Mouse (Mus musculus): ENCODE measurements around the gene Dnah3. TPM values are rescaled to one million over a fixed set of nuclear protein-coding genes. Genes with fewer than 3 reads are reported as not detected.

Dnah3 gene
- 0.11 and 0.15 TPM in 2 replicates for polyA plus RNA-seq (2015; fragmentation: Nextera tagmentation; extraction: Ambion mirVana)

DNA sequence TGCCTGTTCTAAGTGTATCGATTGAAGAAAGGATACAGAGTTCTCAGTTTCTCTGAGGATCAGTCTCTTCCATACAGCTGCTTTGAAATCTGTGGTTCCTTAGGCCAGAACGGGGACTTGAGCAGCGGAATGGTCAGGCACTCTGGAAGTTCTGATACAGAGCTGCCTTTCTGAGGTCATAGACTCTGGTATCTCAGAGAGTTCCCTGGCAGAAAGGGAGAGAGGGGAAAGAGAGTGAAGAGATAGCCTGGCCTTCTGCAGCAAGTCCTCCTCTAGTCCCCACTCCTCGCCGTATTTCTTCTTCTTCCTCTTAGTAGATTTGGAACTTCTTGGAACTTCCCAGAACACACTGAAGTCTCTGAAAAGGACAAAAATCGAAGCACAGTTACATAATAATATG, at the start of gene Dnah3:
Gene Dnah3 (minus strand): TSS at position 101 of the 400 bp plus-strand sequence.
- 94% methylated on average over 6 of the region's 6 CpGs for WGBS
- Histone ChIP-seq H3K9ac (ENCODE audit: low read depth, low read length) (no peak within 1 kb of the TSS), H3K27ac (ENCODE audit: low read length) (no peak within 1 kb of the TSS), H3K9me3 (replicated peaks; ENCODE audit: control insufficient read depth, low read length, poor library complexity, severe bottlenecking) (no peaks in the 10 kb centered on the region), H3K27me3 (ENCODE audit: control insufficient read depth, insufficient read depth, low read depth, low read length) (no peaks in the 10 kb centered on the region), H3K4me2 (ENCODE audit: low read length) (no peak within 1 kb of the TSS), H3K4me1 (ENCODE audit: control insufficient read depth, insufficient read depth, low read length) (no peaks in the 10 kb centered on the region), H3K36me3 (ENCODE audit: control insufficient read depth, insufficient read depth, low read length) (no peaks in the 10 kb centered on the region), H3K4me3 (ENCODE audit: low read depth, low read length) (no peak within 1 kb of the TSS)
- no peak for ATAC-seq

DNA sequence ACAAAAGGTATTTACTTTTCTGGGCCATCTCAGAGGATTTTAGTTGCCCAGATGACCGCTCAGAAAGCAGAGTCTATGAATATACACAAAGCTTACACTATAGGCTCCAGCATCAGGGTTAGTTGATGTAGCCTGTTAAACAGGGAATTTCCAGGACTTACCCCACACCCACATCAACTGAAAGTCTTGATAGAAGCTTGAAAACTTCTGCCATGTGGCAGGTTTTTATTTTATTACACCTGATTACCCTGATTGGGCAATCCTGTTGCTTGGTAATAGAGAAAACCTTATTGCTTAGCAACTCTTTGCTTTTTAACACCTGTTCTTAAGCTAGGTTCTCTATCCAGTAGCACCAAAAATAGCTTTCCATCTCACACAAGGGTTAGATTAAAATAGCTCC, 47.7 kb upstream of the Dnah3 start:
- H3K4me2 ChIP-seq (ENCODE audit: low read length): no peak overlapping the region
- H3K36me3 ChIP-seq (ENCODE audit: control insufficient read depth, insufficient read depth, low read length): no peaks in the 10 kb centered on the region
- H3K4me3 ChIP-seq (ENCODE audit: low read depth, low read length): no peak overlapping the region
- H3K9ac ChIP-seq (ENCODE audit: low read depth, low read length): no peak overlapping the region
- H3K27me3 ChIP-seq (ENCODE audit: control insufficient read depth, insufficient read depth, low read depth, low read length): peaks cover 2% of the 10 kb centered on the region; the same call in 1 of the 2 replicates
- H3K27ac ChIP-seq (ENCODE audit: low read length): no peak overlapping the region
- ATAC-seq: no peak
- 93% methylated on average over 1 of the region's 1 CpGs for WGBS
- no peaks in the 10 kb centered on the region for H3K9me3 ChIP-seq (replicated peaks; ENCODE audit: control insufficient read depth, low read length, poor library complexity, severe bottlenecking)
- no peaks in the 10 kb centered on the region for H3K4me1 ChIP-seq (ENCODE audit: control insufficient read depth, insufficient read depth, low read length)

DNA sequence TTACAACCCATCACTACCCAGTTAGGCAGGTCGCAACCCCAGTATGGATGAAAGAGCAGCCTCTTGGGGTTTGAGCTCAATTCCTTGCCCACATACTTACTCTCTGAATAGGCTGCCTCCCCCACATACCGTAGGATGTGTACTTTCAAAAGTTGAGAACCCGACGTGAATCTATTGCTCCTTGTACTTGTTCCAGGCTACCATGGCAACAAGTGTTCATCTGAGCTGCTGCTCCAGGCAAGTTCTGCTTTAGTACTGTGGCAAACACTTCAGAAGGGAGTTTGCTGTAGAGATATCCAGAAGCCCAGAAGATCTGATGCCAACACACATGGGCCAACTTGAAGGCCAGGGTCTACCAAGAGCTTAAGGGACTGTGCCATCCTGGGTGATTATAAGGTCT, 33.9 kb upstream of the Dnah3 start:
- H3K4me1 ChIP-seq (ENCODE audit: control insufficient read depth, insufficient read depth, low read length): no peaks in the 10 kb centered on the region; the same call in 1 of the 2 replicates
- no peak overlapping the region for H3K9ac ChIP-seq (ENCODE audit: low read depth, low read length)

DNA sequence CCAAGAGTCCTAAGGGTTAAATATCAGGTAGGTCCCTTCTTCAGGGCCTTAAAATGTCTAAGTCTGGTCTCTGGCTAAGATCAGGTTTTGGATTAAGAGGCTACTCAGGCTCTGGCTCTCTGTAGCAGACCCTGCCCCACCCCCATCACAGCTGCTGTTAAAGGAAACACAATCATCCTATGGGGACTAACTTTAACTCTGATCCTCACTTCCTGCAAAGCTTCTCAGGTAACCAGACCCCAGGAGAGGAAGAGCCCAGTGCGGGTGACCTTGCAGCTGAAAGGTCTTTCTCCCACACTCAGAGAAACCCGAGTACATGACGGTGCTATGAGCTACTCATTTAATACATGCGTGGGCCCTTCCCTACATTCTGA, 32.6 kb upstream of the Dnah3 start:
- H3K9me3 ChIP-seq (replicated peaks; ENCODE audit: control insufficient read depth, low read length, poor library complexity, severe bottlenecking): no peaks in the 10 kb centered on the region
- no peak overlapping the region for H3K4me2 ChIP-seq (ENCODE audit: low read length)
- H3K27ac ChIP-seq (ENCODE audit: low read length): no peak overlapping the region
- no peaks in the 10 kb centered on the region; the same call in 1 of the 2 replicates for H3K4me1 ChIP-seq (ENCODE audit: control insufficient read depth, insufficient read depth, low read length)
- WGBS: 45% methylated on average over 4 of the region's 4 CpGs
- H3K9ac ChIP-seq (ENCODE audit: low read depth, low read length): no peak overlapping the region
- no peaks in the 10 kb centered on the region for H3K36me3 ChIP-seq (ENCODE audit: control insufficient read depth, insufficient read depth, low read length)
- ATAC-seq: no peak
- H3K27me3 ChIP-seq (ENCODE audit: control insufficient read depth, insufficient read depth, low read depth, low read length): no peaks in the 10 kb centered on the region; the same call in 1 of the 2 replicates
- no peak overlapping the region for H3K4me3 ChIP-seq (ENCODE audit: low read depth, low read length)

More for the DNA sequence above, 33.9 kb upstream of the Dnah3 start:
- Histone ChIP-seq H3K27ac (ENCODE audit: low read length) (no peak overlapping the region), H3K4me3 (ENCODE audit: low read depth, low read length) (no peak overlapping the region), H3K36me3 (ENCODE audit: control insufficient read depth, insufficient read depth, low read length) (no peaks in the 10 kb centered on the region), H3K4me2 (ENCODE audit: low read length) (no peak overlapping the region), H3K27me3 (ENCODE audit: control insufficient read depth, insufficient read depth, low read depth, low read length) (no peaks in the 10 kb centered on the region; the same call in 1 of the 2 replicates), H3K9me3 (replicated peaks; ENCODE audit: control insufficient read depth, low read length, poor library complexity, severe bottlenecking) (no peaks in the 10 kb centered on the region)
- 61% methylated on average over 4 of the region's 4 CpGs for WGBS
- no peak for ATAC-seq

DNA sequence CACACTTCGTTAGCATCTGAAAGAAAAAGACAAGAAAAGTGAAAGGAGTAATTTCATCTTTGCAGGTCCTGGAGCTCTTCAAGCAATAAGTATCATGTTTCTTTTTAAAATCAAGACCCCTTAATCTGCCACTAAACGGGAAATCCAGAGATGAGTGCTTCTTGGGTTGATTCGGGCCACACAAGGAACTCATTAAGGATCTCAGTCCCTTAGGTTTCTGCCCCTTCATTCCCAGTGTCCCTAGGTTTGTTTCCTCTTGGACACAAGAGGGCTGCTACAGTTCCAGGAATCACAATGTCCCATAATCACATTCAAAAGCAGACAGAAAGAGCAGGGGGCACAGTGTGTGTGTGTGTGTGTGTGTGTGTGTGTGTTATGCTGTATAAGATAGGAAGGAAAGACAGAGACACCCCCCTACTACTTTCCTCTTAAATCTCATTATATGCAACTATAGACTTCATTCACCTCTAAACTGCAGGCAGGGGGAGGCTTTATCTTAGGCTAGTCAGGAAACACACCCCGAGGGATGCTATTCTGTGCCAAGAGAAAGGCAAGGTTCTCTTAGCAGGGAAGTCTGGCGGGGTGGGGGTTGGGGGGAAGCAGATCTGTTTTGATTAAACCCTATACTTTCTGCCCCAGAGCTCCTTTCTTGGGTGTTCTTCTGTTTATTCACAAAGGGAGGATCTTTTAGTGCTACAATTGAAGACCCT, 32.1 kb upstream of the Dnah3 start:
- H3K4me3 ChIP-seq (ENCODE audit: low read depth, low read length): no peak overlapping the region
- no peaks in the 10 kb centered on the region; the same call in 1 of the 2 replicates for H3K4me1 ChIP-seq (ENCODE audit: control insufficient read depth, insufficient read depth, low read length)
- no peaks in the 10 kb centered on the region; the same call in 1 of the 2 replicates for H3K27me3 ChIP-seq (ENCODE audit: control insufficient read depth, insufficient read depth, low read depth, low read length)
- no peaks in the 10 kb centered on the region for H3K36me3 ChIP-seq (ENCODE audit: control insufficient read depth, insufficient read depth, low read length)
- 24% methylated on average over 5 of the region's 5 CpGs for WGBS
- no peak overlapping the region for H3K4me2 ChIP-seq (ENCODE audit: low read length)
- H3K9ac ChIP-seq (ENCODE audit: low read depth, low read length): no peak overlapping the region
- no peaks in the 10 kb centered on the region for H3K9me3 ChIP-seq (replicated peaks; ENCODE audit: control insufficient read depth, low read length, poor library complexity, severe bottlenecking)
- ATAC-seq: no peak
- no peak overlapping the region for H3K27ac ChIP-seq (ENCODE audit: low read length)

DNA sequence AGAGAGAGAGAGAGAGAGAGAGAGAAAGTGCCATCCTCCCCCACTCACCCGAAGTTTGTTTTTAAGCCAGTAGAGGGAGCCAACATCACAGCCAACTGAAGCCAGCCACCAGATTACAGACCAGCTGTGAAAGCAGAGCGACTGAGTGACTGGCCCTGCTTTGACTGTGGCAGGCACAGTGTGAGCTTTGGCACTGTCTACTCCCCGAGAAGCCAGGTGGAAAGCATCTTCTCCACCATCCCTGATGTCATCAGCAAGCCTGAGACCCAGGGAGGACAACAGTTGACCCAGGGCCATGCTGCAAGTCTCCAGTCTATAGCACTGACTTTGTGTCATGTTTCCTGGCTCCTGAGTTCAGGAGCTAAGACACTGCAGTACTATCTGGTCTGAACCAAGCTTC, 29.8 kb upstream of the Dnah3 start:
- no peaks in the 10 kb centered on the region for H3K36me3 ChIP-seq (ENCODE audit: control insufficient read depth, insufficient read depth, low read length)
- no peaks in the 10 kb centered on the region; the same call in 1 of the 2 replicates for H3K4me1 ChIP-seq (ENCODE audit: control insufficient read depth, insufficient read depth, low read length)
- no peak overlapping the region for H3K9ac ChIP-seq (ENCODE audit: low read depth, low read length)
- H3K4me3 ChIP-seq (ENCODE audit: low read depth, low read length): no peak overlapping the region
- H3K4me2 ChIP-seq (ENCODE audit: low read length): no peak overlapping the region
- no peak overlapping the region for H3K27ac ChIP-seq (ENCODE audit: low read length)
- no peaks in the 10 kb centered on the region; the same call in 1 of the 2 replicates for H3K27me3 ChIP-seq (ENCODE audit: control insufficient read depth, insufficient read depth, low read depth, low read length)
- ATAC-seq: peak; percentile 91
- H3K9me3 ChIP-seq (replicated peaks; ENCODE audit: control insufficient read depth, low read length, poor library complexity, severe bottlenecking): no peaks in the 10 kb centered on the region
- 1% methylated on average over 3 of the region's 3 CpGs for WGBS

DNA sequence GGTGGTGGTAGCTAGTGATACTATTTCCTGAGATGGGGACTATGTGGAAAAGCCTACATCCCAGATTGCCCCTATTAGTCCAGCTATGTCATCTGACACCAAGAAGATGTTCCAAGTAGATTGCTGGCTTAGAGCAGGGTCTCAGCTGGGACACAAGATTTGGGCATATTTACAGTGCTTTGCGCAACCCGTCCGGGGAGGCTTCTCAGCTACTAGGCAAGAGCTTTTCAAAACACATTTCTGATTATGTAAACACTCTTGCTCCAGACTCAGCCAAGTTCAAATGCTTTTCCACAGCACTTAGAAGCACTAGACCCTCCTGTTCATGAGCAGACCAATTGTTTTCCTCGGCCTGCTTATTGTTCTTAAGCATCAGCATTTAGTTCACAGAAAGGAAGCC, 28.7 kb upstream of the Dnah3 start:
- Histone ChIP-seq H3K36me3 (ENCODE audit: control insufficient read depth, insufficient read depth, low read length) (no peaks in the 10 kb centered on the region), H3K9me3 (replicated peaks; ENCODE audit: control insufficient read depth, low read length, poor library complexity, severe bottlenecking) (no peaks in the 10 kb centered on the region), H3K4me2 (ENCODE audit: low read length) (no peak overlapping the region), H3K4me1 (ENCODE audit: control insufficient read depth, insufficient read depth, low read length) (no peaks in the 10 kb centered on the region; the same call in 1 of the 2 replicates), H3K27ac (ENCODE audit: low read length) (no peak overlapping the region), H3K27me3 (ENCODE audit: control insufficient read depth, insufficient read depth, low read depth, low read length) (no peaks in the 10 kb centered on the region; the same call in 1 of the 2 replicates), H3K4me3 (ENCODE audit: low read depth, low read length) (no peak overlapping the region), H3K9ac (ENCODE audit: low read depth, low read length) (no peak overlapping the region)
- 83% methylated on average over 4 of the region's 4 CpGs for WGBS
- no peak for ATAC-seq

DNA sequence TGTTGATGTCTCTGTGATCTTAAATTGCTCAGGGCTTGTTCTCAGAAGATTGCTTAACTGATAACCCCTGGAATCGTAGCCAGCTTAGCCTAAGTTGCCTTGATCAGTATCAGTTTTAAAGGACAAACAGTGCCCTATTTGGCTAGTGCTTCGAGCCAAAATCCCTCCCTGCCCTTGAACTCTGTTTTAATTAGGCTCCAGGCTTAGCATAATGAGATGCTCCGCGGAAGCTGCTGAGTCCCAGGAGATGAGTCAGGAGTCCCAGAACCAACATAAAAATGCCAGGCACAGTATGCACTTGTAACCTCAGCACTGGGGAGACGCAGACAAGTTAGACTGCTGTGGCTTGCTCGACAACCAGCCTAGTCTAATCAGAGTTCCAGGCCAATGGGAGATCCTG, 22.4 kb upstream of the Dnah3 start:
- no peak overlapping the region for H3K4me3 ChIP-seq (ENCODE audit: low read depth, low read length)
- no peak overlapping the region for H3K27ac ChIP-seq (ENCODE audit: low read length)
- no peaks in the 10 kb centered on the region for H3K36me3 ChIP-seq (ENCODE audit: control insufficient read depth, insufficient read depth, low read length)
- H3K9ac ChIP-seq (ENCODE audit: low read depth, low read length): no peak overlapping the region
- H3K4me1 ChIP-seq (ENCODE audit: control insufficient read depth, insufficient read depth, low read length): no peaks in the 10 kb centered on the region
- WGBS: 13% methylated on average over 6 of the region's 6 CpGs
- no peaks in the 10 kb centered on the region for H3K9me3 ChIP-seq (replicated peaks; ENCODE audit: control insufficient read depth, low read length, poor library complexity, severe bottlenecking)
- peak; percentile 36; the same call in 1 of the 2 replicates for ATAC-seq
- H3K27me3 ChIP-seq (ENCODE audit: control insufficient read depth, insufficient read depth, low read depth, low read length): no peaks in the 10 kb centered on the region
- H3K4me2 ChIP-seq (ENCODE audit: low read length): no peak overlapping the region

DNA sequence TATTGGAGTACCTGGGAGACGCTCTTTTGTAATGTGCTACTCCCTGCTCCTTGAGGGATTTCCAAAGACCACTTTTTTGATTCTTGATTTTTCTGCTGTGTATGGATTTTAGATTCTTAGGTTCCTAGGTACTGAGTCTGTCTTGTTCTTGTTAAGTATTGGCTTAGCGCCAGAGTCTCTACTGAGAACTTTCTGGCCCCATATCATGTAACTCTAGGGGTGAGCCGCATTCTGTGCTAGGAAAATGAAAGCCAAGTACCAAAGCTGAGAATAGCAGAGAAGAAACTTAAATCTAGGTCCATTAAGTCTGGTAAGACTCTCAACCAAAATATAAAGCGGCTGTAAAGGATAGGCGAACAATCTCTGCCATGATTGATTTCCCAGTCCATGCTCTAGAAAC, 21.9 kb upstream of the Dnah3 start:
- Histone ChIP-seq H3K27me3 (ENCODE audit: control insufficient read depth, insufficient read depth, low read depth, low read length) (no peaks in the 10 kb centered on the region), H3K4me2 (ENCODE audit: low read length) (no peak overlapping the region), H3K27ac (ENCODE audit: low read length) (no peak overlapping the region), H3K4me3 (ENCODE audit: low read depth, low read length) (no peak overlapping the region), H3K9ac (ENCODE audit: low read depth, low read length) (no peak overlapping the region), H3K4me1 (ENCODE audit: control insufficient read depth, insufficient read depth, low read length) (no peaks in the 10 kb centered on the region), H3K36me3 (ENCODE audit: control insufficient read depth, insufficient read depth, low read length) (no peaks in the 10 kb centered on the region), H3K9me3 (replicated peaks; ENCODE audit: control insufficient read depth, low read length, poor library complexity, severe bottlenecking) (no peaks in the 10 kb centered on the region)
- 87% methylated on average over 5 of the region's 5 CpGs for WGBS
- no peak for ATAC-seq

All from midbrain, embryonic 16.5 days (tissue).